Mouse (Mus musculus): Measurements from ENCODE around the gene Gpc6. TPM values are rescaled to one million over a fixed set of nuclear protein-coding genes. Genes with fewer than 3 reads are reported as not detected.

The Gpc6 gene
- total RNA-seq, 2 experiments from 2014 or later = 1.7 to 4.1 TPM

DNA sequence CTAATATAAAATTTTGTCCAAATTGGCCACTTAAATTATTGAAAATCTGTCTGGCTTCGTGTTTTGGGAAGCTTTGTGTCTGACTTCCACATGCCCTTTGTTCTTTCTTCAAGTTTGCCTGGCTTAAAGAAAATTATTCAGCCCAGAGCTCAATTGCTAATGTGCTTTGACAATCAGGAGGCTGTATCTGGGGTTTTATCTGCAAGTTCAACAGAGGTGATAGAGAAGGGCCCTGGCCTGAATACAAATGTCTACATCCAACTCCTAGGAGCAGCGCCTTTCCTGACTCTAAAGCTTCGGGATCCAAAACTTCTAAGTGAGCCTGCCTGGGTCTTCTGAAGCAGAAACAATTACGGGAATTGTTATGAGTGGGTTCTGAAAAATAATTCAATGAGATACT, 739.7 kb downstream of the Gpc6 start:
- Histone ChIP-seq H3K4me3 (no peak overlapping the region), H3K27ac (no peak overlapping the region)
- no peak for DNase-seq
- intact Hi-C loops (cut with DNase I) = no loop called here
- no peak for TF ChIP-seq CTCF (IDR thresholded peaks at IDR 0.05)

DNA sequence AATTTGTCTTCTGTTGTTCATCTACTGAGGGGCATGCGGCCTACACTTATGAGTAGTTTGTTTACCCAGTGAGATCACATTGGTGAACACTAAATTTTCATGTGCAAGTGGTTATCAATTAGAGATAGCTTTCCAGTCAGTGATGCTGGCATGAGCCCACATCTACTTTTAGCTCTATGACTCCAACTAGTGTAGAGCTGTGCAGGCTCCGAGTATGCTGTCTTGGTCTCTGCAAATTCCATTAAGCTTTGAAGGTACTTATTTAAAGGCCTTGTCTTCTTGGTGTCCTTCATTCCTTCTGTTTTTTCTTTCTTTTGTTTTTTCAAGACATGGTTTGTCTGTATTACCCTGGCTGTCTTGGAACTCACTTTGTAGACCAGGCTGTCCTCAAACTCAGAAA, 741.0 kb downstream of the Gpc6 start:
- H3K27ac ChIP-seq = no peak overlapping the region
- intact Hi-C loops (cut with DNase I) = no loop called here
- H3K4me3 ChIP-seq = no peak overlapping the region
- no peak for TF ChIP-seq CTCF (IDR thresholded peaks at IDR 0.05)
- DNase-seq = no peak

DNA sequence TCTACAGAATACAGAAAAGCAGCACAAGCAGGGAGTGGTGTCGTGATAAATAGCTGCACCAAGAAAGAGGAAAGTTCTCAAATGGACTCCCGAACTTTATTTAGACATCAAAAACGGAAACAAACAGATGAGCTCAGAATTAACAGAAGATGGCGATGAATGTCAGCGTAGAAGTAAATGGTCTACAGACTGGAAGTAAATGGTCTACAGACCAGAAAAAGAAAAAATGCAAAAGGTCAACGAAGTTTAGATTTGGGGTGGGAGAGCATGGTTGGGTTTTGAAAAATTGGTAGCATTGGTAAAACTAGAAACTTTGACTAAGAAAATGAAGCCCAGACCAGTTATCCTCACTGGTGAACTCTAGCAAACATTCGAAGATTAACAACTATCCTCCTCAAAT, 748.4 kb downstream of the Gpc6 start:
- no peak for TF ChIP-seq CTCF (IDR thresholded peaks at IDR 0.05)
- no peak for DNase-seq
- intact Hi-C loops (cut with DNase I) = no loop called here
- H3K27ac ChIP-seq = no peak overlapping the region
- H3K4me3 ChIP-seq = no peak overlapping the region

DNA sequence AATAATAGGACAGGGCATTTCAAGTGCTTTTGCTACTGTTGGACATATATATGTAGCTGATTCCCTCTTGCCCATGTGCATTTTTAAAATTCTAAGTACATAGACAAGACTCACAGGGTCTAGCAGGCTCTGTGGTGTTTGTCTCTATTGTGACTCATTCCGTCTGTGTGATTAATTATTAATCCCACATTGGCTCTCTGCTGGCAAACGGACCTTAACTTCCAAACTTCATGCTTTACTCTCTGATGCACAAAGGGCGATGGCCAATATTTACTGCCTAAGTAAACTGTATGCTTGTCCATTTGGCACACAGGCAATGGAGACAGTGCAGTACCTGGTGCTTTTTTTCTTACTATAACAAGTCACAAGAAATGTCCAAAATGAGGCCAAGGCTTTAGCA, 749.4 kb downstream of the Gpc6 start:
- intact Hi-C loops (cut with DNase I) = no loop called here

DNA sequence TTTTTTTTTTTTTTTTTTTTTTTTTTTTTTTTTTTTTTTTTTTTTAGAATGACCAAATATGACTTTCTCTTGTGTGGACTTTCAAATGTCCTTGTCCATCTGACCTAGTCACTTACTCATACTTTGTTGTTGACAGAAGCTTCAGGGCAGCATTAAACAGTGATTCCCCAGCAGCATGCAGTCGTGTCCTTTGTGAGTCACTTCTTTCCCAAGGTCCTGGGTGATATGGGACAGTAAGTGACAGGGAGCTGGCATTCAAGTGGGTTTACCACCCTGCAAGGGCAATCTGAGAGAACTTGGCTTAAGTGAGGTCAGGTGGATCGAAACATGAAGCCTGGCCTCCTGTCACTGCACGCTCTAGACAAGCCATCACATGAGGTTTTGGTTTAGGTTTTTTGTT, 754.8 kb downstream of the Gpc6 start:
- no peak overlapping the region for H3K4me3 ChIP-seq
- no peak overlapping the region for H3K27ac ChIP-seq
- no peak for DNase-seq
- TF ChIP-seq CTCF (IDR thresholded peaks at IDR 0.05) = no peak
- intact Hi-C loops (cut with DNase I) = no loop called here

More for the DNA sequence above, 749.4 kb downstream of the Gpc6 start:
- Histone ChIP-seq H3K4me3 (no peak overlapping the region), H3K27ac (no peak overlapping the region)
- no peak for TF ChIP-seq CTCF (IDR thresholded peaks at IDR 0.05)
- DNase-seq = no peak

DNA sequence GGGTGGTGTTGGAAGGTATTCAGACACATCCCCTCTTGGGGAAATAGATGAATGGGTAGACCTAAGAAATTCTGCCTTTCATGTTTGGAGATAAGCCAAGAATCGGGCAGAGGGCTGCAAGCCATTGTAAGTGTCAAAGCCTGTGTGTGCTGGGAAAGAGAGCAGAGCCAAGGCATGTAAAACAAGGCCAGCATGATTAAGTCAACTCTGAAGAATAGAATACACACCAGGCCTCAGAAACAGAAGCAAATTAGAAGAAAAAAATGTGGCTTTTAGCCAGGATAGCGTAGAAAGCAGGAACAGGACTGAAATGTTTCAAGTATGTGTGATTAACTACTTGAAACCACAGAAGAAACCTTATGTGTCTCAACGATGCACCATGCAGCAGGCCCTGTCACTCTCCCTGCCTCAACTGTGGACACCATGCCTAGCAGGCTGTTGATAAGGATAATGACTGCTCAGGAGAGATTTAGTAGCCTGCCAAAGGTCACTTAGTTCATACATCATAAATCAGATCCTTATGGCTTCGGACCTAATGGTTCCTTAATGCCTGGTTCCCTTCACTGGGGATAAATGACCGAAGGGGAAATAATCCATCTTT, 756.3 kb downstream of the Gpc6 start:
- intact Hi-C loops (cut with DNase I) = no loop called here
- Histone ChIP-seq H3K4me3 (no peak overlapping the region), H3K27ac (no peak overlapping the region)
- TF ChIP-seq CTCF (IDR thresholded peaks at IDR 0.05) = no peak
- DNase-seq = no peak

DNA sequence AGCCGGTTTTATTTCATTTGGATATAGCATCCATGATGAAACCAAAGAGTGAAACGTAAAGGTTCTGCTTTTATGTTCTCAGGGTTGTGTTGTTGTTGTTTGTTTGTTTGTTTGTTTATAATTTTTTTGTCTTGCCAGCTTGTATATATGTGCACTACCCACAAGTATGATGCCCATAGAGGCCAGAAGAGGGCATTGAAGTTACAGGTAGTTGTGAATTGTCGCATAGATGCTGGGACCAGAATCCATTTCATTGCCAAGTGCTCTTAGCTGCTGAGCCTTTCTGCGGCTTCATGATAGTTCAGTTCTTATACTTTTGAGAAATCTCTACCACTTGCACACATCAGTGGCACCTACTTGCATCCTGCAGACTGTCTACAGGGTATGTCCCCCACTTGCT, 758.0 kb downstream of the Gpc6 start:
- intact Hi-C loops (cut with DNase I) = no loop called here
- no peak overlapping the region for H3K4me3 ChIP-seq
- H3K27ac ChIP-seq = no peak overlapping the region
- DNase-seq = no peak
- peak; percentile 10; the same call in 1 of the 2 replicates for TF ChIP-seq CTCF (IDR thresholded peaks at IDR 0.05)

DNA sequence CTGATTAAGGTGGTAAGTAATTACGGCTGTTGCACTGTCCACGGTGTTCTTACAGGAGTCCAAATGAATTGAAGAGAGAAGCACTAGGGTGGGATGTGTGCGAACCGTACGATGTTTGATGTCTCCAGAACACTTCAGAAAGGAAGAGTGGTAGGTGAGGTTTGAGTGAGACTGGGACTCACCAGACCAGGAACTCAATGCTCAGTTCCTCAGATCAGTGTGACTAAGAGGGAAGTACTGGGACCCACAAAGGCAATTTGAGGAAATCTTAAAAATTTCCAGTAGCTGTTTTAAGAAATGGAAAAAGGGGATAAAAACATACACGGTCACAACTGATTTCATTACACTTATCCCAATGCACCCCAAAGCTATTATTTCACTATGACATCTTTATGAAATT, 764.7 kb downstream of the Gpc6 start:
- DNase-seq = no peak
- intact Hi-C loops (cut with DNase I) = no loop called here
- no peak overlapping the region for H3K4me3 ChIP-seq
- TF ChIP-seq CTCF (IDR thresholded peaks at IDR 0.05) = no peak
- H3K27ac ChIP-seq = no peak overlapping the region

DNA sequence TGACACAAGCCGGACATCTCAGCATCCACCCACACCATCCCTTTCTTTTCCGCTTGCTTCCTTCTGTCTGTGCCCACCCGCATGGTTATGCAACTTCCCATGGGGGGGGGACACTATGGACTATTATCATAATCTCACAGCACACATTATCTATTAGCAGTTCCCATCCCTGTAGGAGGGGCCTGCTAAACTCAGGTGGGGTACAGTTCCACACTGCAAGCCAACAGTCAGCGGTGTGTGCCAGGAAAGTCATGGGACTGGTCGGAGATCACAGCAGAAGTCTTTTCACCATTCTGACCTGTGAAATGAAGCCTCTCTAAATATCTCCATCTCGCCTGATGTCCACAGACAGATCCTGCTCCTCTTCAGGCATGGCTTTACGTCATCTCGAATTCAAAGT, 770.5 kb downstream of the Gpc6 start:
- intact Hi-C loops (cut with DNase I) = no loop called here
- TF ChIP-seq CTCF (IDR thresholded peaks at IDR 0.05) = no peak
- no peak overlapping the region for H3K27ac ChIP-seq
- DNase-seq = no peak
- H3K4me3 ChIP-seq = no peak overlapping the region

DNA sequence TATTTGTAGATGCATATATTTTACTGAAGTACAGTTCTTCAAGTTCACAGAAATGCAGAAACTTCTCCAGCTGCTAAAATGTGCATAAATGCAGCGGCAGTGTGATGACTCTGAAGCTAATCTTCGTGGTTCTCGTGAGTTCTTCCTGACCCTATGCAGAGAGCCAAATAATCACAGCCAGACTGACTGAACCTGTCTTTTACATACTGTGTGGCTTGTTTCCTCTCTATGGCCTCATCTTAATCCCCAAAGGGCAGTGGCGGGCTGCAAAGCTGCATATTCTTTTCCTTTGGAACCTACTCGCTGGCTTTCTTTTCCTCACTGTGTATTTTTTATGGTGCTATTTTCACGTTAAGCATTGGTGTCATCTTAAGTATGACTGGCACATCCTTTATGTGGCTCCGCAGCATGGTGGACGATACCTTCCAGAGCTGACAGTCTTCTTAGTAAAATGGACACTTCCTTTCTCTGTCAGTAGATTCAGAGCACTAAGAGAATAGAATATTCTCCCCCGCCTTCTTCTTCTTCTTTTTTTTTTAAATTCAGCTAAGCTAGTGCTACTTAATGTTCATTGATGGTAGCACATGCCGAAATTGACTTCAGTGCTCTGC, 775.7 kb downstream of the Gpc6 start:
- no peak for DNase-seq
- H3K4me3 ChIP-seq = no peak overlapping the region
- intact Hi-C loops (cut with DNase I) = no loop called here
- TF ChIP-seq CTCF (IDR thresholded peaks at IDR 0.05) = no peak
- no peak overlapping the region for H3K27ac ChIP-seq

DNA sequence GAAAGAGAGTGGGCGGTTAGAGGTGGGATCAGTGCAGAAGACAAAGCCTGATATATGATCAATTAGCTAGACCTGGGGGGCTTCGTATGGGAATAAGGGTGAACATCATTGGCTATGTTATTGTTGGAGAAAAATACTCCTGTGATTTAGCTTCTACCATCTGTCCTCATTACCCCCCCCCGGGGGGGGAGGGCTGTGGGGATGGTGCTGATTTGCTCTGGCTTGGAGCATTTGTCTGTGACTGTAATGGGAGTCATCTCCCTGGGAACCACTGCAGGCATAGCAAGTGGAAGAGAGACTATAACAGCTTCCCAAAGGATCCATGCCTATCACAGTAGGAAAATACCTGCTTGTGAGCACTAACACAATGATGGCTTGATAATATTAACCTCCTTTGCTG, 783.7 kb downstream of the Gpc6 start:
- intact Hi-C loops (cut with DNase I) = no loop called here
- DNase-seq = no peak

DNA sequence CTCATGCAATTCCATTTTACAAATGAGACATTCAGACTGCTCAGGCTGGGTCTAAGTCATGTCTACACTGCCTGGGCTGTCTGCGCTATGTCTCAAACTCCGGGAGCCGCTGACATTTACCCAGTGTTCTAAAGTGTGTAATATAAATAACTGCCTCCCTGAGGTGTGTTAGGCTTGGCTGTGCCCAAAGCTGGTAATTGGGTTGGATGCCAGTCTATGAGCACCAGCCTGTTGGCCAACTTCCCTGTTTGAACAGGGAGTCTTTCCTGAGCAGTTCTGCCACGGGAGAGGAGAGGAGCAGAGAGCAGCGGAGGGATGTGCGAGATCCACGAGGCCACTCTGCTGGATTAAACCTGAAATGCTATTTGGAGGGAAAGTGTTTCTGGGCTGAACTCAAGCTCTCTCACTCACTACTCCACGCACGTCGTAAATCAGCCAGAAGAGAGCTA, 785.4 kb downstream of the Gpc6 start:
- intact Hi-C loops (cut with DNase I) = no loop called here
- Histone ChIP-seq H3K27ac (no peak overlapping the region), H3K4me3 (no peak overlapping the region)
- TF ChIP-seq CTCF (IDR thresholded peaks at IDR 0.05) = no peak
- peak; percentile 15 for DNase-seq

More for the DNA sequence above, 783.7 kb downstream of the Gpc6 start:
- Histone ChIP-seq H3K4me3 (no peak overlapping the region), H3K27ac (no peak overlapping the region)
- TF ChIP-seq CTCF (IDR thresholded peaks at IDR 0.05) = no peak

DNA sequence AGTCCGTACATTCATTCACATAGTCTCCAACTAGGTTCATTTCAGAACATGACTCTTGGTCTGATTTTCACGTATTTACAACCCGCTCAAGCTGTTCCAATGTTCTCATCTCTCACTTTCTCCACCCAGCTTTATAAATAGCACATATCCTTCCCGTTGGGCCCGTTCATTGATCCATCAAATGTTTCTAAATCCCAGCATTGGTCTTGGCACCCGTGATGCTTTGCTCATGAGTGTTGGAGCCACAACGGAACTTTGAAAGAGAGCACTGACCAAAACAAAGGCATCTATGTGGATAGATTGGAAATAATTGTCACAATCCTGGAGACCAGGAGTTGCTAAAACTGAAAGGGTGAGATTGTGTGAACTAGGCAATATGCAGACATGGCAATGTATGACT, 787.2 kb downstream of the Gpc6 start:
- H3K4me3 ChIP-seq = no peak overlapping the region
- peak overlapping the region; percentile 62 for H3K27ac ChIP-seq
- DNase-seq = no peak
- no peak for TF ChIP-seq CTCF (IDR thresholded peaks at IDR 0.05)
- intact Hi-C loops (cut with DNase I) = no loop called here

DNA sequence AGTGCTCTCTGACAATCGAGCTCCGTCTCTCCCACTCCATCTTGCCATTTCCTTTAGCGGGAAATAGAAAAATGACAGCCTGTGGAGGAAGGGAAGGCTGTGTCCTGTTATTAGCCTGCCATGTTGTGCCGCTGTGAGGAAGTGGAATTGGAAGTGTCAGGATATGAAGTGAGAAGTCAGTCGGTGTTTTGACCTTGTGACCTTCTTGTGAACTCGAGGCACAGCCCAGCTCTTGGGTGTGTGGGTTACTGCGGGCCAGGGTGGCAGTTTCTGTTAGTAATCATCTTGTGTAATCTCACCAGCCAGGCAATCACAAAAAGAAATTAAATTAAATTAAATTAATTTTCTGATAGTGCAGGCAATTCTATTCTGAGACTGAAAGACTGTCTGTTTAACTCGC, 789.0 kb downstream of the Gpc6 start:
- intact Hi-C loops (cut with DNase I) = no loop called here
- Histone ChIP-seq H3K4me3 (no peak overlapping the region), H3K27ac (no peak overlapping the region)
- no peak for DNase-seq
- TF ChIP-seq CTCF (IDR thresholded peaks at IDR 0.05) = no peak
